Mouse (Mus musculus) lung, postnatal 36 days (tissue): Measurements from ENCODE around the gene Itga3.

Experiments
- DNase-seq: peaks from one replicate; pipeline ENCODE4 v3.0.0; 2022; ENCODE audit warnings: mixed read lengths

Itga3 gene

GRCm38 (mm10) chr11:95070140-95071107 is 6.2 kb downstream of the Itga3 start:
- peak; percentile 25 for DNase-seq

GRCm38 (mm10) chr11:95069226-95069957 is 7.2 kb downstream of the Itga3 start:
- peak; percentile 40 for DNase-seq

DNA sequence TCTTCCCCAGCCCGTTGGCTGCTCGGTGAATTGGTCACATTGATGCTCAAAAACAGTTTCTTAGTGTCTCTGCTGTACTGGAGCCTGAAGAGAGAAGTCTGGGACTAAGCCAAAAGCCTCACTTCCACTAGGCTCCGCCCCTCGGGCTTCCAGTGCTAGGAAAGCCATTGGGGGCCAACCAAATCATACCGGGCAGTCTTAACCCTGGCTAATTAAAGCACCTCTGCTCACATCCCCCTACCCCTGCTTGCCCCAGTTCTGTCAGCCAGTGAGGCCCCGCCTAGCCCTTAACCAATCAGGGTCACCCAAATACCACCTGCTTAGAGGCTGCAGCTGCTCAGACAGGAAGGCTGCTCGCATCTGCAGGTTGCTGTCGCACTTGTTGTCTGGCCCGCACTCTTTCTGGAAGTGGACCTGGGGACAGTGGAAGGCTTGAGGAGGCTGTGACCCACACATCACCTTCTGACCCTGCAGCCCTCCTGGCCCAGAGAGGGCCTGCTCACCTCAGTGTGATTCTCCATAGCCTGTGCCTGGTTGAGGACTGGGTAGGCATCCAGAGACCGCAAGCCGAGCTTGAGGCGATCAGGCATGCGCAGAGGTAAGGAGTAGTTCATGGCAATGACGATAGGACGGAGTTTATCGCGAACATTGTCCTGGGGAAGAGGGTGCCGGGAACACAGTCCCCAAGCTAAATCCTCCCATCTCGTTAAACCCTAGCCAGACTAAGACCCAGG is 19.7 kb downstream of the Itga3 start:
- DNase-seq, result no peak

DNA sequence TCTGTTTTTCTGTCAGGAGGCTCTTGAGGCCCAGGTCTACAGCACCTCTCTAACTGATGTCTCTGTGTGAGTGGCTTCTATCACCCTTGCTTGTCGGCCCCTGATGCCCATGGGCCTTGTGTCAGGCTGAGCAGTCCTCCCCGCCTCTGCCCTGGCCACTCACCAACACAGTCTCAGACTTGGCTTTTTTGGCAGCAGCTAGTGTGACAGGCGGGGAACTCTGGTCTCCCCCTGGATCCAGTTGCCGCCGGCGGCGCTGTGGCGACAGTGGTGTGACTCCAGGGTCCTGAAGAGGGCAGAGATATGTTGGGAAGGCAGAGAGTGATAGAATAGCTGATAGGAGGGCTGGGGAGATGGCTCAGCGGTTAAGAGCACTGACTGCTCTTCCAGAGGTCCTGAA is 23.5 kb downstream of the Itga3 start:
- no peak for DNase-seq

- DNase-seq, result peak; percentile 77
Observed at GRCm38 (mm10) chr11:95046980-95047680, 29.5 kb downstream of the Itga3 start.

DNA sequence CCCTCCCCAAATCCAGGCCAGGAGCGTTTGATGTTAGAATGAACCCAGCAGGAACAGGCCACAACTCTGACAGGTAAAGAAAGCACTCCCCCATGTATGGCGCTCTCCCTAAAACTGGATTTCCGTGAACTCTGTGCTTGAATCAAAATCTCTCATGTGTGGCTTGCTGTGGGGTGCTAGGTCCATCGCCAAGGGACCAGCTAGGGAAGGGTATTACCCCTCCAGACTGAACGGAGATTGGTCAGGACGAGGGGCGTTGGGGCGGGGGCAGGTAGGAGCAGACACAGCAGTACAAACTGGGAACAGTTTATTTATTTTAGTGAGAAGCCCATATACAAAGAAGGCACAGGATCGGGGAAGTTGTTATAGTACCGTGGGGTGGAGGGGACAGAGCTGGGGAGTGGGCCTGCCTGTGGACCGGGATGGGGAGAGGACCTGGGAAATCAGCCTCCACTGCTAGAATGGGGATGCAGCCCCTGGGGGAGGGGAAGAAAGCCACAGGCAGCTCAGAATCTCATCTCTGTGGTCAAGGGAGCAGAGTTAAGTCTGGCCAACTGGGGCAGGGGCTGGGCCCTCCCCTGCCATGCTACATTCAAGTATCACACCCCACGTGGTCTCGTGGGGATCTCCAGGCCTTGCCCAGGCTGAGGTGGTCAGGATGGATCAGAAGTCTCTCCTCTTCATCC is 32.3 kb downstream of the Itga3 start:
- DNase-seq, result no peak

DNA sequence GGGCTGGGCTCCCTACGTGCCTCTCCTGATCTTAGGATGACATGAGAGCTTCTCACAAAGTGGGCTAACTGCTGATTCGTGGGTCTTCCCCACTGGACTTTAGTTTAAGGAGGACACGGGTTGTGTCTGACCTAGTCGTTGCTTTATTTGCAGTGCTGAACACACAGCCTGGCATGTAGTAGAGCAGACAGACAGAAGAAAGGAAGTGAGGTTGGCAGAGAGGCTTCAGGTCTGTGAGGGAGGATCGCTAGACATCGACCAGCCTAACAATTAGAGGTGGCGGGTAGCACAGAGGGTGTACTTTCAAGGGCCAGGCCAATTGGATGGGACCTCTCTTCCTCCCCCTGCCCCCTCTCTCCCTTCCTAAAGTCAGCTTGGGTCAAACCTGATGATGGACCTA is 33.0 kb downstream of the Itga3 start:
- DNase-seq, result no peak

- DNase-seq, result no peak
Observed at GRCm38 (mm10) chr11:95043060-95043459, 33.5 kb downstream of the Itga3 start.

GRCm38 (mm10) chr11:95042096-95042495 is 34.5 kb downstream of the Itga3 start:
- DNase-seq, result peak; percentile 93

- peak; percentile 98 for DNase-seq
Observed at GRCm38 (mm10) chr11:95041139-95041609, 35.4 kb downstream of the Itga3 start, which contains the start of gene Pdk2. TSS of gene Pdk2 (minus strand) at chr11:95041354.

- DNase-seq, result peak; percentile 85
Observed at GRCm38 (mm10) chr11:95040491-95041138, 36.0 kb downstream of the Itga3 start.

- no peak for DNase-seq
Observed at GRCm38 (mm10) chr11:95039766-95040165, 36.8 kb downstream of the Itga3 start.

GRCm38 (mm10) chr11:95038818-95039655 is 37.6 kb downstream of the Itga3 start:
- peak; percentile 21 for DNase-seq

DNA sequence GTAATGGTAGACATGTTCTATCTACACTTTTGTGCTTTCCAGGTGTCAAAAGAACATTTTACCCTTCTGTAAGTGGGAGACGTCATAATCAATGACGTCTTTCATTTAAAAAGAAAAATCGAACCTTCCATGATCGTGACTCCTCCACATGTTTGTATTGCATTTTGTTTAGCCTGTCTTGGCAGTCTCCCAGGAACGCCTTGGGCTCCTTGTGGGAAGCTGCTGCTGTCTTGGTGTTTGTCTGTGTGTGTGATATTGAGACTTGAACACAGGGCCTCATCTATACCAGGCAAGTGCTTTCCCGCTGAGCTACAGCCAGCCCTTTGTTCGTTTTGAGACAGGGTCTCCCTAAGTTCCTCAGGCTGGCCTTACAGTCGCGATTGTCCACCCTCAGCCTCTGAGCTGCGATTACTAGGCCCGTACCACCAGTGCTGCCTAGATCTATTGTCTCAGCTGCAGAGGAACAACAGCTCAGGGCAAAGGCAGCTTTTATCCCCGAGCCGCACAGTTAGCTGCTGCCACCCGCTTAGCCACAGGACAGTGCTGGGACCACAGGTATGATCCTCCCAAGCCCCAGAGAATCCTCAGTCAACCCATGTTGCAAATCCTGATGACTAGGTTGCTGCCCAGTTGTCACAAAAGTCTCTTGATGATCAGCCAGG is 38.3 kb downstream of the Itga3 start:
- no peak for DNase-seq

- no peak for DNase-seq
Observed at GRCm38 (mm10) chr11:95037306-95037705, 39.3 kb downstream of the Itga3 start.

GRCm38 (mm10) chr11:95036521-95036920 is 40.1 kb downstream of the Itga3 start:
- no peak for DNase-seq

DNA sequence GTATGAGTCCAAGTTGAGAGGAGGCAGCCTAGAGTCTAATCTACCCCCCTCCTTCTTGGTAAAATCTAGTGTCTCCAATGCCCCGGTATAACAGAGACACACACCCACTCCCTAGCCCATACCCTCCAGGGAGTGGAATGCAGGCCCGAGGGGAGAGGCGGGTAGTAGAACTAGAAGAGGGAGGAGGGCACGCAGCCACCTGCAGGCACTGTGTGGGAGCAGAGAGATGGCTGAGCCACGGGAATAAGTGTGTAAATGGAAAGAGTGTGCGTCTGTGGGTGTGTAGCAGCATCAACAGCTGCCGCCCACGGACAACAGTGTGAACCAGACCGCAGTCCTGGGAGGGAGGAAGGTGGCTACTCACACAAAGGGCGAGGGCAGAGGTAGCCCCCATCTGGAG is 41.7 kb downstream of the Itga3 start:
- DNase-seq, result no peak

DNA sequence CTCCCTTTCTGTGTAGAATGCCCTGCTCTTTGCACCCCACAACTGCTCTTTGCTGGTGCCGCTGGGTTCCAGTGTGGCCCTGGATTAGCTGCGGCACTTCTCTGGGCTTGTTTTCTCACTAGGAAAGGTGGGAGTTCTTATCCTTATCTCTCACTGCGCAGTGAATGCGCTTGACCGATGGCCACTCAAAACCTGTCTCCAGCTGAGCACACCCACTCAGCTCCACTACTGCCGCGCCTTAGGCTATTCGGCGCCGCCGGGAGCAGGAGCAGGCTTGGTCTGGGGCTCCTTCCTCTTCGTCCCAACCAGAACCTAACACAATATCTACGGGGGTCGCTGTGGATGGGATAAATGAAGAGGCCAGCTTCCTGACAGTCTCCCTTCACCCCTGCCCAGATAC is 43.0 kb downstream of the Itga3 start:
- DNase-seq, result no peak

- no peak for DNase-seq
Observed at GRCm38 (mm10) chr11:95032945-95033344, 43.7 kb downstream of the Itga3 start.
